Mouse (Mus musculus) cerebellum, postnatal 14 days (tissue): Measurements from ENCODE around the gene Bcl2a1b.
"Not testable (repeated sequence)": the region's sequence is repeated elsewhere in the genome, so short reads cannot be mapped to it uniquely, and the experiment has no call there.

ENCODE experiments used
- DNase-seq, 2 experiments: peaks; one replicate each; pipeline ENCODE4 v3.0.0; 2021; ENCODE audit warnings: mixed read lengths in 2 of 2

Bcl2a1b gene

DNA sequence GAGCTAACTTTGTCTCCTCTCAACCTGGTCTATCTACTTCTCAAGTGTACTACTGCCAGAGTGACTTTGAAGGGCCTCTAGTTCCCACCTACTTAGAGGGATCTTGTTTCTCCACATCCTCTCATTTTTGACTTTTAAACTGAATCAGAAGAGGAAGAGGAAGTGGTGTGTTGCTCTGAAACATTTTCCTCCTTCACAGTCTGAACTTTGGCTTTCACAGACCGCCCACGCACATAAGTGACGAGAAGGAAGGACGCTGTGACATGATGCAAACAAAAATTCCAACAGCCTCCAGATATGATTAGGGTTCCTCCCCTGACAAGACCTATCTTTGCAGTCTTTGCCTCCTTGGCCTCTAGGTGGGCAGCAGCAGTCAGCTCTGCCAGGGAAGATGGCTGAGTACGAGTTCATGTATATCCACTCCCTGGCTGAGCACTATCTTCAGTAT, at the start of gene Bcl2a1b, which contains the start of gene Gm29094:
Gene Bcl2a1b, plus strand, starts transcription at position 241 of the 448 bp plus-strand sequence.
Gene Gm29094, plus strand, starts transcription at position 411 of the 448 bp plus-strand sequence.
- not testable (repeated sequence) for DNase-seq

DNA sequence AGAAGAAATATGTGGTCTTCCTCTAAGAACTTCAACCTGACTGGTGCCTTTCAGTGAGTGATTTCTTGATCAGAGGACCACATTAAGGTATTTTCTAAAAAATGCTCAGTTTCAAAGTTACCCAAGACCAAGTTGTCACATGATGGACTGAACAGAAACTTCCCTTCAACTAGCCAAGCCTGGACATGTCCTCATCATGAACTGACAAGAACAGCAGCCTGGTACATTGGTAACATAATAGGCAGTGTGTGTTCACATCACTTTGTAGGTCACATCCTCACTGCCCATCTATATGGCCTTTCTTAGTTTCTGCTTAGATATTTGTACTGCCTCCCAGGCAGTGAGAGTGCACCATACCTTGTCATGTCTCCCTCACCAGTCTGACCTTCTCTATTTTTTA, 26.5 kb upstream of the Bcl2a1b start:
- not testable (repeated sequence) for DNase-seq

DNA sequence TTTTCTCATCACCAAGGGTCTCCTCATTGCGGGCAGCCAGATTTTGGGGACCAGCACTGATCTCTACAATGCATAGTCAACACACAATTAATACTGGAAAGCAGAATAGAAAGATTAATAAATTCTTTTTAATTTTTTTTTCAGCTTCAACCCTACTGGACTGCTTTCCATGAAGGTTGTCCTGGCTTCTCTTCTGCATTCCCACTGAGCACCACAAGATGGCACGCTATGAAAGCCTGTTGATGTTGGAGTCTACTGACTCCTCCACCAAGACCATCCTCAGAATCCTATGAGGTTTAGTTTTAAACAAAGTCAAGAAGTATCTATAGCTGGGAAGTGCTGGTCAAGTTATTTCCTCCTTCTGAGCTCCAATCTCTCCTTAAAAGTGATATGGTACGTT, 20.2 kb upstream of the Bcl2a1b start:
- DNase-seq, result peak; percentile 86

DNA sequence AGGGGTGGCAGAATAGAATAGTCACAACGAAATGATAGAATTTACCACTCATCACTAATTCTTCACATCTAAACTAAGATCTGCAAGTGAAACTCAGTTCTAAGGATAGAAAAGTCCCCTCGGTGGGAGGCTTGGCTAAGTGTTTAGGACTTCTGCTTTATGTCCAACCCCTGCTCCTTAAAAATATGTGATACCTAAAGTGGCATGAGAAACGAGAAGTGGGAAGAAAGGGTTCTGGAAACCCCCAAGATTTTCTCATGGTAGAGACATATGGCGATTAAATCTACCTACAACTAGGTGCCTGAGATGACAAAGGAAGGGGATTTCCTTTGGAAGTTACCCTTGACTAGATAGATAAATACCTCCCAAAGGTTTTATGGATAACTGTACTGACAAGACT, 19.5 kb upstream of the Bcl2a1b start:
- not testable (repeated sequence) for DNase-seq

DNA sequence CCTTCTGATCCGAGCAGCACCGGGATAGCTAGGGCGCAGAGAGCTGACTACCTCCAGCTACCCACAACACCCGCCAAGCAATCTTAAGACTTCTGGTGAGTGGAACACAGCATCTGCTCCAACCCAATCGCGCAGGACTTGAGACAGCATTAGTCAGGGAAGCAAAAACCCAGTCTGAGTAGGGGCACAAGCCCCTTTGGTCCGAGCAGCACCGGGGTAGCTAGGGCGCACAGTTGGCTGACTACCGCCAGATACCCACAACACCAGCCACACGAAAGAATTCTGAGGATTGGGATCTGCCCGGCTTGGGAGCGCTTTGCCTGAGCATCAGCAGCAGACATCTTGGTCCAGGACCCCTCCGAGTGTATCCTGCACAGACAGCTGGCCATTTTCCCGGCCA, 12.0 kb upstream of the Bcl2a1b start:
- not testable (repeated sequence) for DNase-seq

DNA sequence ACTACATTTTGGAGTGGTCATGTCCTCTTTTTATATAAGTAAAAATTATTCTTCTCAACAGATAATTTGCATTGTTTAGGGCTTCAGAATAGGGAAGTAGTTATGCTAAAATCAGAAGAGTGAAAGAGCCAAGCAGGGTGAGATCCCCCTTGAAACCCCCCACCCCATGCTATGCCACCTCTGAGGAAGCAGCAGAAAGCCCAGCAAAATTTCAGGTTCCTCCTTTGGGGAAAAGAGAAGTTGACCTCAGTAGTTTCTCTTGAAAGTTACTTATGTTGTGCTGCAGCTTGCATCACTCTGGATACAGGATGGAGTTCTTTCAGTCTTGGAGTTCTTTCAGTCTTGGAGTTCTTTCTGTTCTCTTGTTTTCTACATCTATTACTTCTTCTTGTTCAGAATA, 3.5 kb upstream of the Bcl2a1b start:
- DNase-seq, result not testable (repeated sequence)

DNA sequence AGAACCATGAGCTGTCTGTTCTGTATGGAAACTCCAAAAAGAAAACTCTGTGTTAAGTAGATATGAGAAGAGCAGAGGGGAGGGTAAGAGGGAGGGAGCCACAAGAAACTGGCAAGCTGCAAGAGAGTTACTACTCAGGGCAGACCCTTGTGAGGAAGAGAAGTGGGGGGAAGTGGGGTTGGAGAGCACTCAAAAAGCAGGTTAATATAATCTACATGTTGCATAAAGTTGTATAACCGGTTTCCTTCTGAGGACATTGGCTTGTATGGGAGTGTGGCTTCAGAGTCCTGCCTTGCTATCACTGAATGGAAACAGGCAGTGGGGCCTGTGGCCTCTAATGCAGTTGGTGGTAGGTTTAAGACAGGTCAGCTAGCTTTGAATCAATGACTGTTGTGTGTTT, 1.5 kb upstream of the Bcl2a1b start:
- not testable (repeated sequence) for DNase-seq

DNA sequence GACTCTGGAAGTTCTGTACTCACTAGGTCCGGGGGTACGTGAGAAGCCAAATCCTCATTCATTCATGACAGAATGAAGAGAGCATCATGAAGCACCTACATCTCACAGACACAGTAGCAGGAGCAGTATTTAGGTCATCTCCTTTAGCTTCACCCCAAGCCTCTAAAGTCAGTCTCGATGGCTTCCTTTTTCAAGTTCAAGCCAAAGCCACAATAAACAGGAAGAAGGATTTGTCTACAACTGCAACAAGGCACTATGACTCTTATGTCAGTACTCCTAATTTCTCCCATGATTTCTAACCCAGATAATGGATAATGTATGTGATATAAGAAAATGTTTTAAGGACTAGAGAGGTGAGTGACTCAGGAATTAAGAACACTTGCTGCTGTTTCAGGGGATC, 660 bp upstream of the Bcl2a1b start:
- DNase-seq, result not testable (repeated sequence)

DNA sequence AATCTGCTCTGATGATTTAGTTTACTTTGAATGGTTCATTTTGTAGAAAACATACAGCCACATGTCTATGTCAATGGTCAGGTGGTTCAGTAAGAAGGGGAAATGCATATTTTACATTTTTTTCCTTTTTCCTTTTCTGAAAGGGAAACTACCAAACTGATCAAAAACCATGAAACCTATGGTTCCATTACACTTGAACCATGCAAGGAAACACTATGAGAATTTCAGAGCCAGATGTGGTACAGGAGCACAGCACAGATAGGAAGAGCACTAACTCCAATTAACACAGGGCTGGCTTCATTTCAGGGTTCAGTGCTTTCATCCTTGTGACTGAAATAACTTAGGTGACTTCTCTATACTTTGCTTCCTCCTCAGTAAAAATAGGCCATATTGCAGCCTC, 3.2 kb downstream of the Bcl2a1b start:
- DNase-seq, result not testable (repeated sequence)

DNA sequence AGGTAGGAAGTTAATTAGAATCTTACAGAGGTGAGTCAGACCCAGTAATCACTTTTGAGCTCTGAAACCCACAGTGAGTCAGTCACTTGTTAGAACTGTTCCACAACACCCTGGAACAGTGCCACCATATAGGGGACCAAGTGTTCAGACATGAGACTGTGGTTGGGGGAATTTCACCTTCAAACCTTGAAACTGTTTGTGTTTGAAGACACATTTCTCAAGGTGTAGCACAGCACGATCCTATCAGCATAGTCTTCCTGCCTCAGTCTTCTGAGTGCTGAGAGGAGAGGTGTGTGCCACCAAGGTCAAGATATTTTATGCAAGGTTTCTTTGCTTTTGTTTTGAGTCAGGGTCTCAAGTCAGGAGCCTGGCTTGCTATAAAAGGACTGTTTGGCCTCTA, 9.9 kb downstream of the Bcl2a1b start:
- DNase-seq, result not testable (repeated sequence)

DNA sequence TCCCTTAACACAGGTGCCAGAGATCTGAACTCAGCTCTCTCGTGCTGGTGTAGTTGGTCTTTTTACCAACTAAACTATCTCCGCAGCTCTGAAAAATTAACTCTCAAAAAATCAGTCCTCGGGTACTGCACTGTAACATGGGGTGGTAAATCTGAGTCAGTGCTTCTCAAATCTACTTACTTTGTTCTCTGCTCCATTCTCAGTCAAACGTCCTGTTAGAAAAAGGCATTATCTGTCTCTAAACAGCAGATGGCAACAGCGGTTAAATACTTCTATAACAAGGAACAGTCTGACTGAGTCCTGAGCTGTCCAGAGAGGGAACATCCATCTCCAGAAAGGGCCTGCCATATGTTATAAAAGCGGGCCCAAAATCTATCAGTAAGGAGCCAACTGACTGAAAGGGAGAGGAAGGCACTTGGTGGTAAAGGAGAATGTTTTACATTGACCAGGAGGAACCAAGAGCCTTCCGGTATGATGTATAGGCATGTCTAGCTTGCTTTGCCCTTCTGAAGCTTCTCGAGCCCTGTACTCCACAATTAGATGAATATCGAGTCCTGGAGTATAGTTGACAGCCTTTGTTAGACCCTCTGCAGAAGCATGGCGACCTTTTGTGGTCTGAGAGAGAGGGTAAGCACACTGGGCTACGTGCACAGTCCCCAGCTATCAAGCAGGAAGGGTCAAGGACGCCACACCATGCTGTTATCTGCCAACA, 11.5 kb downstream of the Bcl2a1b start, which contains the start of gene Mthfs:
Gene Mthfs, plus strand, starts transcription at position 324 of the 712 bp plus-strand sequence.
- DNase-seq, result peak; percentile 14 to 37

DNA sequence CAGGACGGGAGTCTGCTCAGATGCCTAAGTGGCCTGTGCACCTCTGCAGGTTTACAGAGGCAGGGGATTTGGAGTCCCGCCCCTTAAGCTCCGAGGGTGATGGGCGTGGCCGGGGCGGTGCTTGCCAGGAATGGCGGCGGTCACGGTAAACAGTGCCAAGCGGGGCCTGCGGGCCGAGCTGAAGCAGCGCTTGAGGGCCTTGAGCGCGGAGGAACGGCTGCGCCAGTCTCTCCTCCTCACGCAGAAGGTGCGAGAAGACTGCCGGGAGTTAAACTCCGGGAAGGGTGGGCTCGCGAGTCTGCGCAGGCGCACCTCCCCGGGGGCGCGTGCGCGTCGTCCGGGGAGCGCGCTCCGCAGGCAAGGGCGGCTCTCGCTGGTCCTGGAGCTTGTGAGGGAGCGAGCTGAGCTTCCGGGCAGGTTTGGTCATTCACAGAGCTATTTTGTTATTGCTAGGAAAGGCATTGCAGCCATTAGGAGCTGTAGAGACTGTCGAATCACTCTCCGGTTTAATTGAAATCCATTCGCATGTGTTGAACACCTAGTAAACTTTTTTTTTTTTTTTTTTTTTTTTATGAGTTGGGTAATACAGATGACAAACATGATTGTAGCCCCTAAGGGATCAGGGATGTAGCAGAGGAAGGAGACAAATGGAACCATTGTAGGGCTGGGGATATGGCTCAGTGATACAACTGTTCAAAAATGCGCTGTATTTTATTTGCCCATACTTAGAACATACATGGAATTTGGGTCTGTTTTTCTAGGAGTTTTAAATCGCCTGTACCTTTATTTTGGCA, 12.3 kb downstream of the Bcl2a1b start:
- peak; percentile 89 to 94 for DNase-seq

DNA sequence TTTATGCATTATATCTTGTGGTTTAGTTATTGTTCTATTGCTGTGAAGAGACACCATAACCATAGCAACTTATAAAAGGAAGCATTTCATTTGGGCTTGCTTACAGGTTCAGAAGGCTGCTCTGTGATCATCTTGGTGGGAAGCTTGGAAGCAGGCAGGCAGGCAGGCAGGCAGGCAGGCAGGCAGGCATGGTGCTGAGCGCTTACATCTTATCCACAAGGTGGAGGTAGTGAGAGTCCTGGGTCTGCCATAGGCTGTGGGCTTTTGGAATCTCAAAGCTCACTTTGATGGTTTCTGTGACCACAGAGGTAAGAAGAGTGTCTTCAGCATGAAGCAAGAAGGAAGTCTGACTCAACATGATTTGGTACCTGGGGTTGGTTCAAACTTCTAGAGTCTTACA, 13.4 kb downstream of the Bcl2a1b start:
- DNase-seq, result peak; percentile 62 to 70

DNA sequence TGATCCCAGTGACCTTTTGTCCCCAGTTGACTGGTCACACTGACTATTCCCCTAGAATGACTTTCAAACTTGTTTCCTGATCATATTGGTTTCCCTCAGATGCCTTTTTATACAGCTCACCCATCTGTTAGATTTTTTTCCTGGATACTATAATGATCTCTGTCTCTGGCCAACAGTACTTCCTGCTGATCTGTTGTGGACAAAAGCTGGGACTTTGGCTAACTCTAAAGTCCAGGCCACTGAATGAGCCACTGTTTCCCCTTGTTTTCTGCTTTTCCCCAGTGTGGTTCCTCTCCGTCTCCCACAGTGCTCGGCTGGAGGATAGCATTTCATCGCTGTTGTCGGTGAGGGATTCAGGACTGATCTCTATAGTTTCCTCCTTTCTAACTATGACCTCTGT, 19.2 kb downstream of the Bcl2a1b start:
- not testable (repeated sequence) for DNase-seq

DNA sequence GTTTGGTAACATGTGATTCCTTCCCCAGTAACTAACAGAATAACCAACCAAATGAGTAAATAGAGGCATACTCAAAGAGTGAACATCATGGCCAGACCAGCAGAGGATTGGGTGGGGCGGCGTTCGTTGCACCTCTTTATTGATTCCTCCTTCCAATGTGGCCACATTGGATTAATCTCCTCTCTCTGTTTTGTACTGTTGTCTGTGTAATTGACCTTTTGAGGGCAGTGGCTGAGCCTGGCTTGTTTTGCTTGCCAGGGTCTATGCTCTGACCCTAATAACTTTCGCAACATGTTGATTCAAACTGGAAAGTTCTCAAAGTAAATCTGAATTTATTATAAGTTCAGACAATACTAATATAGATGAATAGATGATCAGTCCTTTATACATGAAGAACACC, 20.7 kb downstream of the Bcl2a1b start:
- not testable (repeated sequence) for DNase-seq

DNA sequence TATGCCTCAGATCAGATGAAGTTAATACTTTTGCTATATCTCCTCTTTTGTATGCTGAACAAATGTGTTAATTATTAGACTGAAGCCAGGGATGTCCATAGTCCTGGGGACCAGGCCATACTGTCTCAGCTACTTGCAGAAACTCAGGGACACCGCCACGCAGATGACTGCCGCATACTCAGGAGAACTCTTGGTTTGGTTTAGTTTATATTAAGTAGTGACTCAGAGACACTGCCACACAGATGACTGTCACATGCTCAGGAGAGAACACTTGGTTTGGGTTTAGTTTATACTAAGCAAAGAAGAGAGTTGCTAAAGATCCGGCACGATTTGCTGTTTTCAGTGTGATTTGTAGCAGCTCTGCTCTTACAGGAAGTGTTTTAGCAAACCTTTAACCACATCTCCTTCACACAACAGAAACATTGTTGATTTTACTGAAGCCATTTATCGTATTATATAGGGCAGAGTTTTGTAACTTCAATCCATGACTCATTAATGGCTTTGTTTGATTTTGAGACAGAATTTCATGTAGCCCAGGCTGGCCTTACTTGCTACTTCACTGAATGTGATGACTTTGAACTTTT, 21.8 kb downstream of the Bcl2a1b start:
- DNase-seq, result not testable (repeated sequence)

DNA sequence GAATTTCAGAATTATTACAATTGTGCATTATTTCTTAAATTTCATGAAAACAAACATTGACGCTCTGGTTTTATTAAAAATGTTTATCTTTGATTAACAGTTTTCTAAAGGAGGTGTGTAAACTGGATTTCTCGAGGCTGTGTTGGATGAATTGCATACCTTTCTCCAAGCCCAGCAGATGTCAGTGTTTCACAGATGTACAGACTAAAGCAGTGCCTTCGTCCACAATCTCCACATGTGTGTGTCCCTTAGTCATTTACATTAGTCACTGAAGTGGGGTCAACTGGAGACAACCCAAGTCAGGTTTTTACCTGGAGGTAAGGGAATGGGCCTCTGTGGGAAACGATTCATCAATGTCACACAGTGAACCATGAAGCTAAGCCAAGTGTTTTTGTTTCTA, 27.1 kb downstream of the Bcl2a1b start:
- peak; percentile 35 to 55 for DNase-seq

DNA sequence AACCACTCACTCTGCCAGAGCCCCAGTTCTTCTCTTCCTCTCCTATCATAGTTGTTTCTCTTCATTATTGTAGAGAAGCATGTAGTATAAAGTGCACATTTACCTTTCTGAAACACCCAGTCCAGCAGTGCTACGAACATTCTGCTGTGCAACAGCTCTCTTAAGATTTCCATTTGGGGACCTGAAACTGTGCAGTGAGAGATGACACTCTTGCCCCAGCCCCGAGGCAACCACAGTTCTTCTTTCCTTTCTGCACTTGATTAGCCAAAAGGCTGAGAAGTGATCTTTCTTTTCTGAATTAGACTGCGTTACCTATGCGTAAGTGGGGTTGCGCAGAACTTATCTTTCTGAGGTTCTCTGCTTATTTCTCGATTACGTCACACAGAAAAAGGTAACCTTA, 29.1 kb downstream of the Bcl2a1b start:
- no peak for DNase-seq

DNA sequence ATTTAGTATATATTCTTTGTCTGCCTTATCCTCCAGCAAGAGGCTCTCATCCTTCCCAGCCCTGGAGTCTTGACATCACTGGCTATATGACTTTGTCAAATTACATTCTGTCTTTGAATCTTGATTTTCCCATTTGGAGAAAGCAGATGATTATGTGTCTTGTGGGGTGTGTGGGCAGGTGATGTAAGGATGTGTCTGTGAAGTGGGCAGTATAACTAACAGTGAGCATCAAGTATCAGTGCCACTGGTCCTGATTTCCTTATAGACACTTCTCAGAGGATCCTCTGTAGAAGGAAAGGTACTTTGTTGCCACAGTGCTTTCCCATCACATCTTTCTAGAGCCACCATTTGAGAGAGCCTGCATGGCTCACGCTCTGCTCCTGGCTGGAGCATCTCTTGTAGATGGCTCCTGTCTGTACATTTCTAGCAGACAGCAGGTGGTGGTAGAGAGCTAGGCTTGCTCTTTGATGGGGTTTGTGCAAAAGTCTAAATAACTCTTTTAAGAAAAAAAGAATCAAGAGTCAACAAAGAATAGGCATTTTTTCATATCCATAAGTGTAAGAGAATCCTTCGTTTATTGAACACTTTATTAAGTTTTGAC, 32.0 kb downstream of the Bcl2a1b start:
- DNase-seq, result peak; percentile 80 to 81

DNA sequence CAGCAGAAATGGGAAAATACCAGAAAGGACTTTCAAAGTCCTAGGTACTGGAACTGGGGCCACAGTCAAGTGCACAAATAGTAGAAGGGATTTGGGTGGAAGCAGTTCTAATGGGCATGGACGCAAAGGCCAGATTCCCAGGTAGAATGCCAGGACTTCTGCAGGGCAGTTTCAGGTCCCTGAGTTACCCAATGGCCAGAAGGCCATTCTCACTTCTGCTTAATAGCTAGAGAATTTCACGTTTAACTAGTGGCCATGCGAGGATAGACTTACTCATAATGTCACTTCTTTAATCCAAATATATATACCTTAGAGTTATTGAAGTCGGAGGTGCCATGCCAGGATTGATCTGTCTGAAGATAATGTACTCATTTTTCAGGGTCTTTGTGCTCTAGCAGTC, 38.1 kb downstream of the Bcl2a1b start:
- DNase-seq, result not testable (repeated sequence)

DNA sequence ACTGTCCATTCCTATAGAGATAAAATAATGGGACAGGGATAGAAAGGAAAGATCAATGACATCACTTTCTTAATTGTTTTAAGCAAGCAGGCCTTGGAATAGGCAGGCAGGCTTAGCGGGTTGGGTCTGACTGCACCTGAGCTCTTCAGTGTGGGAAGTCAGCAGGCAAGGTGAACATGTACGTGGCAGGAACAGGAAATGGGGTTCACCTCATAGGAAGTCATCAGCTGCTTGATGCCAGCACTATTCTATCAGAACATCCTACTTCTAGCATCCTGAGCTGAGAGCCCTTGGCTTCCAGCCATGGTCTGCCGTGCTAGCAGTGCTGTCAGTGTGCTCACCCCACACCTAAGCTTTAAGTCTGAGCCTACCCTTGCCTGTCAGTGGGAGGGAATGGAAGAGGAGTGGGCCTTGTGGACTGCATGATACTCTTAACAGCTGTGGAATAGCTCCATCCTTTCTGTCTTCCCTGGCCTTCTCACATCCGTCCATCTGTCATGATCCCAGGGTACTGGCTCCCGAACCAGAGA, 40.0 kb downstream of the Bcl2a1b start:
- peak; percentile 67 to 69 for DNase-seq

DNA sequence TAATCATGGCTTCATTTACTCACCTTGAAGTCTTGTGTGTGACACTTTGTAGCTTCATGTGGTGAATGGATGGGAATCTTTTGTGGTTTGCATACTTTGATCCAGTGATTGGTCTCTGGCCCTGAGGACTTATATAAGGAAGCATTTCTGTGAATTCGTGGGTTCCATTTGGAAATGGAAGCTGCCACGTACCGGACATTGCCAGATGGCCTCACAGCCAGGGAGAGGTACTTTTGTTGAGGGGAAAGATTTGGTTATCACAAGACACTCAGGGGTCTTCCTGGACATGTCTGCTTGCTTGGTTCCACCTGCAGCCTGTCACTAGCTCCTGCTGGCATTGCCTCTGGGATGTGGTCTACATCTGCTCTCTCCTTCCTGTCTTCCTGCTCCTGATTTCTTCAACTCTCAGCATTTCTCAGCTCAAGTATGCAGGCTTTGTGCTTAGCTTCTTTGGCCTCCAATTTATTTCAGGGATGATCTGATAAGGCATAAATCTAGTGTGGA, 41.6 kb downstream of the Bcl2a1b start:
- peak; percentile 73 to 89 for DNase-seq
